Mouse (Mus musculus) ES-E14 (cell line): Measurements from ENCODE around the gene Gm49601. TPM values are rescaled to one million over a fixed set of nuclear protein-coding genes. Genes with fewer than 3 reads are reported as not detected.

Experiments
- DNase-seq: peaks from one replicate; pipeline ENCODE4 v3.0.0-alpha.2; 2013; ENCODE audit warnings: low read depth, low spot score
- H3K27ac ChIP-seq: 2 replicates; pipeline ENCODE4 v1.5.1; 2012; ENCODE audit warnings: low read depth, mild to moderate bottlenecking, low read length, moderate library complexity, mixed read lengths; ENCODE audit not compliant: poor library complexity, insufficient read depth, severe bottlenecking
- H3K36me3 ChIP-seq: 2 replicates; pipeline ENCODE4 v1.6.1; 2012; ENCODE audit warnings: mild to moderate bottlenecking, low read length, moderate library complexity, mixed read lengths; ENCODE audit not compliant: control insufficient read depth, poor library complexity, insufficient read depth, severe bottlenecking
- H3K4me1 ChIP-seq, 2 experiments: fragments of 150-350 bp in 1 of 2; sonication (generic) in 1 of 2; 2 replicates each; pipeline ENCODE4 v1.6.1; 2012; ENCODE audit warnings: low read length in 2 of 2, mild to moderate bottlenecking in 1 of 2, mixed read lengths in 1 of 2; ENCODE audit not compliant: control insufficient read depth in 2 of 2, insufficient read depth in 2 of 2, poor library complexity in 1 of 2
- H3K4me3 ChIP-seq, 2 experiments: fragments of 150-350 bp in 1 of 2; sonication (generic) in 1 of 2; 2 replicates each; pipeline ENCODE4 v1.5.1; 2012; ENCODE audit warnings: low read length in 2 of 2, low read depth in 1 of 2, mild to moderate bottlenecking in 1 of 2, mixed read lengths in 1 of 2; ENCODE audit not compliant: insufficient read depth in 1 of 2, poor library complexity in 1 of 2, severe bottlenecking in 1 of 2
- H3K9ac ChIP-seq: 2 replicates; pipeline ENCODE4 v1.6.1; 2012; ENCODE audit warnings: low read depth, mild to moderate bottlenecking, low read length, mixed read lengths; ENCODE audit not compliant: poor library complexity, insufficient read depth, severe bottlenecking
- H3K9me3 ChIP-seq: fragments of 150-350 bp; sonication (generic); 2 replicates; pipeline ENCODE4 v1.6.1; 2012; ENCODE audit warnings: low read depth, mild to moderate bottlenecking, low read length; ENCODE audit not compliant: control insufficient read depth, insufficient read depth
- CHD2 ChIP-seq: IDR thresholded peaks from 2 replicates; pipeline ENCODE4 v1.6.1; 2014; ENCODE audit warnings: mild to moderate bottlenecking, low read depth, low read length, inconsistent platforms
- HCFC1 ChIP-seq: IDR thresholded peaks from 2 replicates; pipeline ENCODE4 v1.6.1; 2012; ENCODE audit warnings: low read length, inconsistent platforms, borderline replicate concordance; ENCODE audit not compliant: insufficient read depth
- MAFK ChIP-seq: IDR thresholded peaks from 2 replicates; pipeline ENCODE4 v1.6.1; 2014; ENCODE audit warnings: mild to moderate bottlenecking, low read depth, low read length, inconsistent platforms; ENCODE audit not compliant: insufficient read depth
- ZC3H11A ChIP-seq: IDR thresholded peaks from 2 replicates; pipeline ENCODE4 v1.6.1; 2012; ENCODE audit warnings: low read depth, mild to moderate bottlenecking, inconsistent platforms, low read length, borderline replicate concordance
- ZNF384 ChIP-seq: IDR thresholded peaks from 2 replicates; pipeline ENCODE4 v1.6.1; 2012; ENCODE audit warnings: low read depth, low read length, inconsistent platforms
- in situ Hi-C, 2 experiments: fragments of 600-800 bp; cut with MboI; formaldehyde crosslinking; loops; one replicate each; pipeline ENCODE4 v1.15.1; 2025; ENCODE audit warnings: low sequenced_read_pairs in 2 of 2, inconsistent platforms in 1 of 2; ENCODE audit not compliant: unreplicated experiment in 2 of 2
- total RNA-seq: library from RNA; depleted of rRNA; stranded (reverse); fragments of 300-350 nt; gene quantifications from 2 replicates; pipeline ENCODE4 v1.2.3, GENCODE M21; 2012; rRNA removed

Gm49601 gene
- total RNA-seq, 1 experiment, result 1.7 TPM

GRCm38 (mm10) chr16:18577071-18577470 is 49.2 kb downstream of the Gm49601 start:
- no peaks in the 10 kb centered on the region for H3K36me3 ChIP-seq
- no peaks in the 10 kb centered on the region for H3K4me1 ChIP-seq
- no peak for DNase-seq
- no peak overlapping the region for H3K4me3 ChIP-seq
- H3K9me3 ChIP-seq, result no peaks in the 10 kb centered on the region
- in situ Hi-C loops, result no loop called here
- H3K27ac ChIP-seq, result no peak overlapping the region
- H3K9ac ChIP-seq, result no peak overlapping the region
- no peak for TF ChIP-seq ZC3H11A
- TF ChIP-seq CHD2, result no peak
- TF ChIP-seq ZNF384, result no peak
- no peak for TF ChIP-seq MAFK
- no peak for TF ChIP-seq HCFC1

GRCm38 (mm10) chr16:18574196-18574595 is 52.0 kb downstream of the Gm49601 start:
- H3K4me3 ChIP-seq, result no peak overlapping the region
- in situ Hi-C loops, result no loop called here
- no peak for DNase-seq
- H3K9ac ChIP-seq, result no peak overlapping the region
- no peaks in the 10 kb centered on the region for H3K9me3 ChIP-seq
- H3K27ac ChIP-seq, result no peak overlapping the region
- H3K4me1 ChIP-seq, result no peaks in the 10 kb centered on the region
- H3K36me3 ChIP-seq, result no peaks in the 10 kb centered on the region
- TF ChIP-seq ZC3H11A (no peak), HCFC1 (no peak), ZNF384 (no peak), MAFK (no peak), CHD2 (no peak)

Other genes starting within 250 kb of the Gm49601 start
- 7.9 and 8.4 TPM in 2 replicates for gene Txnrd2, start 200.0 kb downstream of the Gm49601 start, total RNA-seq
- gene Comt, start 199.6 kb downstream of the Gm49601 start, total RNA-seq, result 40.1 and 41.0 TPM in 2 replicates
- gene Gnb1l, start 127.7 kb downstream of the Gm49601 start, total RNA-seq, result 10.9 and 13.7 TPM in 2 replicates
- 6.7 and 8.5 TPM in 2 replicates for gene Rtl10, start 127.5 kb downstream of the Gm49601 start, total RNA-seq
- gene Tbx1, start 35.8 kb downstream of the Gm49601 start, total RNA-seq, result 0.11 and 0.27 TPM in 2 replicates
- 0.11 TPM in 1 of 2 replicates, not detected in the other for gene Gp1bb, start 4.0 kb downstream of the Gm49601 start, total RNA-seq
- 0.74 and 3.0 TPM in 2 replicates for gene Sept5, start 3.5 kb upstream of the Gm49601 start, total RNA-seq
- gene Cldn5, start 150.4 kb upstream of the Gm49601 start, total RNA-seq, result 2.5 and 9.1 TPM in 2 replicates
- 49.0 and 49.2 TPM in 2 replicates for gene Ufd1, start 185.4 kb upstream of the Gm49601 start, total RNA-seq
- gene Cdc45, start 185.6 kb upstream of the Gm49601 start, total RNA-seq, result 52.5 and 53.5 TPM in 2 replicates
- gene 2510002D24Rik, start 210.2 kb upstream of the Gm49601 start, total RNA-seq, result 10.5 and 14.6 TPM in 2 replicates
- gene Gm28539, start 210.2 kb upstream of the Gm49601 start, total RNA-seq, result 1.4 TPM in 1 of 2 replicates, not detected in the other